Mouse (Mus musculus): Measurements from ENCODE around the gene Tmprss9. TPM values are rescaled to one million over a fixed set of nuclear protein-coding genes. Genes with fewer than 3 reads are reported as not detected.

Tmprss9 gene
- total and polyA plus RNA-seq, 2 experiments from 2014 or later, result 0.11 to 0.27 TPM

GRCm38 (mm10) chr10:80845055-80845693, 26.5 kb upstream of the Tmprss9 start:
- Histone ChIP-seq H3K36me3 (ENCODE audit: insufficient read depth, low read length) (0 out of 2 replicates have a peak, but pooled peaks cover 2% of the 10 kb centered on the region), H3K4me3 (ENCODE audit: low read depth, low read length) (no peak overlapping the region), H3K27me3 (ENCODE audit: insufficient read depth, low read length) (peaks cover 7% of the 10 kb centered on the region; the same call in 1 of the 2 replicates), H3K27ac (ENCODE audit: low read depth, low read length) (no peak overlapping the region), H3K9me3 (ENCODE audit: low read length) (no peaks in the 10 kb centered on the region), H3K4me1 (ENCODE audit: insufficient read depth, low read length) (no peaks in the 10 kb centered on the region), H3K4me2 (ENCODE audit: low read depth, low read length, poor library complexity, severe bottlenecking) (no peak overlapping the region), H3K9ac (replicated peaks; ENCODE audit: low read length, poor library complexity, severe bottlenecking) (no peak overlapping the region)
- no peak for DNase-seq (ENCODE audit: low spot score)
- TF ChIP-seq CTCF (IDR thresholded peaks at IDR 0.05), result no peak
- WGBS, result 51% methylated on average over 8 of the region's 8 CpGs
- ATAC-seq (ENCODE audit: low FRiP score), result no peak

GRCm38 (mm10) chr10:80845732-80846131, 25.9 kb upstream of the Tmprss9 start:
- DNase-seq (ENCODE audit: low spot score) (no peak), ATAC-seq (ENCODE audit: low FRiP score) (no peak)
- Histone ChIP-seq H3K4me3 (ENCODE audit: low read depth, low read length) (no peak overlapping the region), H3K4me1 (ENCODE audit: insufficient read depth, low read length) (no peaks in the 10 kb centered on the region), H3K9ac (replicated peaks; ENCODE audit: low read length, poor library complexity, severe bottlenecking) (no peak overlapping the region), H3K27me3 (ENCODE audit: insufficient read depth, low read length) (peaks cover 7% of the 10 kb centered on the region; the same call in 1 of the 2 replicates), H3K27ac (ENCODE audit: low read depth, low read length) (no peak overlapping the region), H3K9me3 (ENCODE audit: low read length) (no peaks in the 10 kb centered on the region), H3K36me3 (ENCODE audit: insufficient read depth, low read length) (0 out of 2 replicates have a peak, but pooled peaks cover 2% of the 10 kb centered on the region), H3K4me2 (ENCODE audit: low read depth, low read length, poor library complexity, severe bottlenecking) (no peak overlapping the region)
- TF ChIP-seq CTCF (IDR thresholded peaks at IDR 0.05), result no peak
- WGBS, result 80% methylated on average over 12 of the region's 12 CpGs

- no peak for TF ChIP-seq CTCF (IDR thresholded peaks at IDR 0.05)
- H3K27ac ChIP-seq (ENCODE audit: low read depth, low read length), result no peak overlapping the region
- no peak for ATAC-seq (ENCODE audit: low FRiP score)
- H3K36me3 ChIP-seq (ENCODE audit: insufficient read depth, low read length), result peaks cover 22% of the 10 kb centered on the region
- no peaks in the 10 kb centered on the region for H3K9me3 ChIP-seq (ENCODE audit: low read length)
- no peak for DNase-seq (ENCODE audit: low spot score)
- H3K4me1 ChIP-seq (ENCODE audit: insufficient read depth, low read length), result no peaks in the 10 kb centered on the region
- WGBS, result 18% methylated on average over 10 of the region's 10 CpGs
- 0 out of 2 replicates have a peak, but pooled peaks cover 7% of the 10 kb centered on the region for H3K27me3 ChIP-seq (ENCODE audit: insufficient read depth, low read length)
- no peak overlapping the region for H3K4me2 ChIP-seq (ENCODE audit: low read depth, low read length, poor library complexity, severe bottlenecking)
- H3K9ac ChIP-seq (replicated peaks; ENCODE audit: low read length, poor library complexity, severe bottlenecking), result no peak overlapping the region
- H3K4me3 ChIP-seq (ENCODE audit: low read depth, low read length), result no peak overlapping the region
These were observed 23.1 kb upstream of the Tmprss9 start for GRCm38 (mm10) chr10:80848571-80848970.

GRCm38 (mm10) chr10:80854913-80855748, 16.5 kb upstream of the Tmprss9 start, which contains the start of the genes Lsm7 and Sppl2b:
Gene Lsm7 (minus strand): TSS chr10:80855209.
Gene Sppl2b (plus strand): TSS chr10:80855275.
- peak within 1 kb of the TSS; percentile 95 for H3K4me2 ChIP-seq (ENCODE audit: low read depth, low read length, poor library complexity, severe bottlenecking)
- peak; percentile 77 for ATAC-seq (ENCODE audit: low FRiP score)
- H3K4me3 ChIP-seq (ENCODE audit: low read depth, low read length), result peak within 1 kb of the TSS; percentile 81
- no peaks in the 10 kb centered on the region for H3K27me3 ChIP-seq (ENCODE audit: insufficient read depth, low read length)
- peaks cover 19% of the 10 kb centered on the region for H3K4me1 ChIP-seq (ENCODE audit: insufficient read depth, low read length)
- peaks cover 20% of the 10 kb centered on the region for H3K36me3 ChIP-seq (ENCODE audit: insufficient read depth, low read length)
- no peak for TF ChIP-seq CTCF (IDR thresholded peaks at IDR 0.05)
- peak; percentile 96 for DNase-seq (ENCODE audit: low spot score)
- H3K9me3 ChIP-seq (ENCODE audit: low read length), result no peaks in the 10 kb centered on the region
- peak within 1 kb of the TSS; percentile 87 for H3K27ac ChIP-seq (ENCODE audit: low read depth, low read length)
- peak within 1 kb of the TSS; percentile 83 for H3K9ac ChIP-seq (replicated peaks; ENCODE audit: low read length, poor library complexity, severe bottlenecking)
- WGBS, result under 1% methylated on average over 78 of the region's 81 CpGs

GRCm38 (mm10) chr10:80855749-80856073, 15.9 kb upstream of the Tmprss9 start:
- H3K4me3 ChIP-seq (ENCODE audit: low read depth, low read length), result peak overlapping the region; percentile 81
- 18% methylated on average over 11 of the region's 11 CpGs for WGBS
- no peak for TF ChIP-seq CTCF (IDR thresholded peaks at IDR 0.05)
- peak overlapping the region; percentile 83 for H3K9ac ChIP-seq (replicated peaks; ENCODE audit: low read length, poor library complexity, severe bottlenecking)
- no peak for DNase-seq (ENCODE audit: low spot score)
- peak overlapping the region; percentile 95 for H3K4me2 ChIP-seq (ENCODE audit: low read depth, low read length, poor library complexity, severe bottlenecking)
- no peak for ATAC-seq (ENCODE audit: low FRiP score)
- H3K27me3 ChIP-seq (ENCODE audit: insufficient read depth, low read length), result no peaks in the 10 kb centered on the region
- H3K36me3 ChIP-seq (ENCODE audit: insufficient read depth, low read length), result peaks cover 20% of the 10 kb centered on the region
- H3K4me1 ChIP-seq (ENCODE audit: insufficient read depth, low read length), result peaks cover 19% of the 10 kb centered on the region
- no peaks in the 10 kb centered on the region for H3K9me3 ChIP-seq (ENCODE audit: low read length)
- H3K27ac ChIP-seq (ENCODE audit: low read depth, low read length), result 0 out of 2 replicates have a peak overlapping the region, but pooled peaks have one; percentile 87
